Mouse (Mus musculus): ENCODE results near the gene 4930568D16Rik.
A peak's percentile ranks its signal among the peaks of the same experiment; 100 is the strongest.

4930568D16Rik gene

GRCm38 (mm10) chr2:35345984-35346383 is 21.5 kb downstream of the 4930568D16Rik start:
- DNase-seq (ENCODE audit: low spot score in 2 of 2) = no peak

DNA sequence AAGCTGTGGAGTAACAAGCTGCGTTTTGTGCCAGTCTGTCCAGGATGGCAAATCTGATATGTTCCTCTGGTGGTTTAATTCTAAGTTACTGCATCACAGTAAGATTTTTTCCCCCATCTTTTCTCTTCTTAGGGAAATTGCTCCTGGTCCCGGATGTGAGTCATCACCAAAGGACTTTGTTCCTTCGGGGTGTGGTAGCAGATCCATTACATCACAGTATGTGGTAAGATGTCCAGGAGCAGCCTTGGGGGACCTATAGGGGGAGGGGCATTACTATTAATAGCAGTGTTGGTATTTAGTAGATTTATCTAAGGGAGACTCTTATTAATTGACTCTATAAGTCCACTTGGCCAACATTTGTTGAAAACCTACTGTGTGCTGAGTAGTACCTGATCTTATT is 24.9 kb downstream of the 4930568D16Rik start:
- DNase-seq (ENCODE audit: low spot score in 2 of 2) = no peak

- no peak for DNase-seq (ENCODE audit: low spot score in 2 of 2)
These were observed 28.8 kb downstream of the 4930568D16Rik start for GRCm38 (mm10) chr2:35338707-35339106.

DNA sequence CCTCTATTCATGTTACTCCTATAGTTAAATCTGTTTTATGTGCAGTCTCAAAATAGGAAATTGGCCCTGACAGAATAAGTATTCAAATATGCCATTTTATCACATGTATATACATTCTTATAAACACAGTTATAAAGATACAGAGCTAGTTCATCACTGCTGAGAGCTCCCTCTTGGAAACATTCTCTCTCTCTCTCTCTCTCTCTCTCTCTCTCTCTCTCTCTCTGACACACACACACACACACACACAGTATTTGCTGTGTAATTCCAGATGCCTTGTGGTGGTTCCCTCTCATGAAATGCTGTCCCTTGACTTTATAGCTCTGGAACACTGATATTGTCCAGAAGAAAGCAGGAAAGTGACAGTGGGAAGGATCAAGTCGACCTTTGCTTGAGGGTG is 29.5 kb downstream of the 4930568D16Rik start:
- no peak for DNase-seq (ENCODE audit: low spot score in 2 of 2)

DNA sequence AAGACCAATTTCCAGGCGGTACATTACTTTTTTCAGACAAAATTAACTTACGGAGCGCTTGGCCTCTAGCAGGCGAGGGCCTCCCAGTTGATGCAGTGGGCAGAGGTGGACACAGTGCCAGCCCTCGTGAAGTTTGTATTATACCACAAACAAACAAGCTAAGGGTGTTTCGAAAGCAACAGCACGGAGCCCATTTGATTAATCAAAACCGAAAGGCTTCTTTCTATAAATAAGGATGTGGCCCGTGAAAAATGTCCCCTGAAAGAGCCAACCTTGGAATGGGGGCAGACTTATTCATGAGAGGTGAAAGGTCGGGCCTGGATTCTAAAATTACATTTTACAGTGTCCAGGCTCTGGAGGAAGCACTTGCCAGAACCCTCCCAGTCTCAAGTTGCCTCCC is 30.1 kb downstream of the 4930568D16Rik start:
- no peak for DNase-seq (ENCODE audit: low spot score in 2 of 2)

GRCm38 (mm10) chr2:35336388-35337280 is 30.9 kb downstream of the 4930568D16Rik start, which contains the start of gene Stom:
Stom (minus strand) TSS chr2:35336976.
- peak; percentile 99 to 100 for DNase-seq (ENCODE audit: low spot score in 2 of 2)

DNA sequence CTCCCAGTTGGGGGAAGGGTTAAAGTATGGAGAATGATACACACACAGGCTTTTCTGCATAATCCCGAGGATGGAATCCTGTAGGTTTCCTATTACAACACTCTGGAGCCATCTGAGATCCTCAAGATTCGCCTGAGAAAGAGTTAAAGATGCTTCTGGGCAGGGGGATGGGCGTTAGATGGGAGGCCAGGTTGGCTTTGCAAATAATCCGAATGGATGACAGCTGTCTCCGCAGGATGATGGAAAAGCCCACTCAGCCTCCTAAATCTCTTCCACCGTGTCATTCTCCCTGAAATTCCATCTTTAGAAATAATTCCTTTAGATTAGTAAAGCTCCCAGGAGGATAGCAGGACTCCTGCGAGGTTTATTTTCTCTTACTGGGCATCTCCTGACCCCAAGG is 31.9 kb downstream of the 4930568D16Rik start:
- DNase-seq (ENCODE audit: low spot score in 2 of 2) = no peak

GRCm38 (mm10) chr2:35333670-35334069 is 33.9 kb downstream of the 4930568D16Rik start:
- DNase-seq (ENCODE audit: low spot score in 2 of 2) = no peak

DNA sequence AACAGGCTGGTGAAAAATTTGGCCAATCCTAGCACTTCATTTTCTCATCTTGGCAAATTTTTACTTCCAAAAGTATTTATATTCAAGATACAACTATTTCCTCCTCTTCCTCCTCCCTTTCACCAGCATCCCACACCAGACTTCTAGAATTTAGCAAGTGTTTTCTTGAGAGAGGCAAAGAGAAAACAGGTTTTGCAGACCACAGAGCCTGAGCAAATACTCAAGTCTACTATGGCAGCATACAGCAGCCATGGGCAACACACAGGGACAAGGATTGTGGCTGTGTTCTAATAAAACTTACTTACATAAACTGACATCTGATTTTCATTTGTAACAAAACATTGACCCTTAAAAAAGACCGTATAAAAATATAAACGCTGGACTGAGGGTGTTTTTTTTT is 36.3 kb downstream of the 4930568D16Rik start:
- no peak for DNase-seq (ENCODE audit: low spot score in 2 of 2)

DNA sequence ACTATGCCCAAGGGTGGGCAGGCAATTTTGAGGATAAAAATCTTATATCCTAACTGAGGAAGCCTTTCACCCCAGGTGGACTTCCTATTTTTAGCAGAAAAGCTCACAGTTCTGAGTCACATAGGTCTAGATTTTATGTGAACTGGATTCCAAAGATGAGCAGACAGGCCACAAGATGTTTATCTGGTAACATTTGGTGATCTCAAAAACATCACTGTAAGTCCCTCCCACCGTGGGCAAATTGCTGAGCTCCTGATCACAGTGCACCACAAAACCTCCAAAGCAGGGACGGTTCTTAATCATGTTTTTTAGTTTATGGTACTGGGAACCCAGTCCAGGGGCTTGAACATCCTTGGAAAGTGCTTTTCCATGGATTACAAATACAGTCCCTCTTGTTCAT is 38.5 kb downstream of the 4930568D16Rik start:
- DNase-seq (ENCODE audit: low spot score in 2 of 2) = no peak

GRCm38 (mm10) chr2:35328064-35328792 is 39.3 kb downstream of the 4930568D16Rik start:
- no peak for DNase-seq (ENCODE audit: low spot score in 2 of 2)

DNA sequence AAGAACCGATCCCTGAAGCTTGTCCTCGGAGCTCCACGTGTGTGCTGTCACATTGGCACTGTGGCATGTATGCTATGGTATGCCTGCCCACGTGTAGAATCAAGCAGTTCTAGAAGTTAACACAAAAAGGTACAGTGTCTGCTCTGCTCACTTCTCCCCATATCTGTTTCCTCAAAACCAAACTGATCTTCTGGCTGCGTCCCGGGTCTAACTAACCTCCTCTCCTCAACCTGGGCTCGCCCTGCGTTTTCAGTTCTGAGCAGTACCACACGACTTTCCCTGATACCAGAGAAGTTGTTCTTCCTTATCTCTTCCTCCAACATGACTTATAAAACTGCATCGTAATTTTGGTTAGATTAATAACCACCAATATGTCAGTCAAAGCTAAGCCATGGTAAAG is 39.9 kb downstream of the 4930568D16Rik start:
- peak; percentile 31 to 53 for DNase-seq (ENCODE audit: low spot score in 2 of 2)

GRCm38 (mm10) chr2:35326931-35327330 is 40.6 kb downstream of the 4930568D16Rik start:
- no peak for DNase-seq (ENCODE audit: low spot score in 2 of 2)

DNA sequence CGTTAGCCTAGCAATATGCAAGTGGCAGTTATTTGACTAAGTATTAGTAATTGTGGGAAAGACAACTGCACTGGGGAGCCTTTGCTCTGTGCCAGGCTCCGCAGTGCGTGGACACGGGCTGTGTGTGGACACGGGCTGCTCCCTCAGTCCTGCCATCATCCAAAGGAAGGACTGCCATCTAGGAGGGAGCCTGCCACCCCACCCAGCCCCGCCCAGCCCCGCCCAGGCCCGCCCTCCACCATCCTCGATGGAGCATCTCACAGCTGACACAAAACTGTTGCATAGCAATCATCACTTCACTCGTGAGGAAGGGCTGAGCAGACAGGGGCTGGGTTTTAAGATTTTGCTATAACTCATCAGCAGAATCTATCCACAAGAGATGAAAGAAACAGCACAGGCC is 41.6 kb downstream of the 4930568D16Rik start:
- DNase-seq (ENCODE audit: low spot score in 2 of 2) = no peak

- peak; percentile 62 to 76 for DNase-seq (ENCODE audit: low spot score in 2 of 2)
These were observed 44.9 kb downstream of the 4930568D16Rik start for GRCm38 (mm10) chr2:35322404-35323164.

DNA sequence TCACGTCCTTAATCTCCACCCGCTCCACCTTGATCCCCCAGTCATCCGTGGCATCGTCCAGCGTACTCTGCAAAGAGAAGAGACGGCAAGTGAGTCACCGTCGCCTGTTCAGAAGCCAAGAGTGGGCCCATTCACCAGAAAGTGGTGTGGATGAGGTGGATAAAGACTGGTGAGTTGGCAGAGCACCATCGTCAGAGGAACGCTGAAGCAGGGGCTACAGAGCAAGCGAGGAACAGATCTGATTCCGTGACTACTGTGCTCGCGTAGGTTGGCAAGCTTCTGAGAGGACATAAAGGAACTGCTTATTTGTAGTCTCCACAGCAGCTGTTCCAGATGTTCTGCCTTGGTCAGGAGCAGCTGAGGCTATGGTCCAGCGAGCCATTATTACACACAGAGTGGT is 47.1 kb downstream of the 4930568D16Rik start:
- no peak for DNase-seq (ENCODE audit: low spot score in 2 of 2)

DNA sequence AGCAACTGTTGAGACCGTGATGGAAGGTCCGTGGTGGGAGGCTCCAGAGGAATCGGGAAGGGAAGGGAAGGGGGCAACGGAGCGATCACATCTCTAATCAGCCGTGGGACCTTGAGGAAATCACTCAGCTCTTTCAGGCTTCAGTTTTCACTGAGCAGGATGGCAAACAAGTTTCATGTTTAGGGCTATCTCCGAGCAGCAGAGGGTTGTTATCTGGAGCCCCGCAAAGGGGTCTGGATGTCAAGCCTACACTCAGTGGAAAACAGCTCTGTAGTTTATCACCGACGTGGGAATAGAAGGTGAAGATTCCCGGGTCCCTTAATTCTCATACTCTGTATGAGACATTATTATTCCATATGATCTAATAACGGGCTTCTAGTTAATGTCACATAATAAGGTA is 49.1 kb downstream of the 4930568D16Rik start:
- no peak for DNase-seq (ENCODE audit: low spot score in 2 of 2)

DNA sequence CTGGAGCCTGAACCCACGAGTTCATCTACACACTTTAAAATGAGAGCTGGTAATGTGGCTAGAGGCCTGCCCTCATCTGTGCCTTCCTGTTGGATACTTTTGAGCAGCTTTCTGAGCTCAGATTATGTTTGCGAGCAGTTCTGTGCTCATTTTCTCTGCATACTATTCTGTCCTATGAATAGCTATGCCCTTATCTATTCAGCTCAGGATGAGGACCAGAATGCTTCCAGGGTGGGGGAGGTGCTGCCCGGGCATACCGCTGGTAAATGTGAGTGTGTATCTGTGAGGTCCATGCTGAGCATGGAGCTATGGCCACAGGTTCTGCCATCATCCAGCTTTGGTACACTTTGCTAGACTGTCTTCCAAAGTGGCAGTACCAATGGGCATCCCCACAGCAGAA is 49.9 kb downstream of the 4930568D16Rik start:
- DNase-seq (ENCODE audit: low spot score in 2 of 2) = peak; percentile 28 to 54

GRCm38 (mm10) chr2:35314300-35314699 is 53.2 kb downstream of the 4930568D16Rik start:
- no peak for DNase-seq (ENCODE audit: low spot score in 2 of 2)

DNA sequence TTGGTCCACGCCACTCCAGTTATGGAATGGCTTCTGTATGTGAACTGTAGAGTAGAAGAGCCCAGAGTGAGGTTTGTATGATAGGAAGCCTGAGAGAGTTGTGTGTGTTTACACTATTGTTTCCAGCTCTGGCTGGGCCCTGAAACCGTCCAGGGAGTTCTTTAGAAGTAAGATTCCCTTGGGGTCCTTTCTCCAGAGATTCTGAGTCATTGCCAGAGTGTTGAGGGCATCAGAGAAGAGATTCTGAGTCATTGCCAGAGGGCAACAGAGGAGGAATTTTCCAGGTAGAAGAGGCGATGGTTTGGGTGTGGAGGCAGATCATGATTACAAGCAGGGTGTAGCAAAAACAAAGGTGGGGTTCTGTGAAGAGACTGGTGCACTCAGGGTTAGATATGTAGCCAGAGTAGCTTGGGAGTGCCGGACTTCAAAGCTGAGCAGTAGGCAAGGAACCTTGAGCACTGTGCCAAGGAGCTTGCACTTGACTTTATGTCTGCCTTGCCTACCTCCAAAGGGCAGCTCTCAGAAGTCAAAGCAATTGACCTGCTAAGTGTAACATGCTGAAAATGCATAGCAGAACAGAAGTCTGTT is 57.5 kb downstream of the 4930568D16Rik start:
- no peak for DNase-seq (ENCODE audit: low spot score in 2 of 2)

GRCm38 (mm10) chr2:35308166-35308565 is 59.4 kb downstream of the 4930568D16Rik start:
- peak in 1 of 2 experiments; percentile 29 for DNase-seq (ENCODE audit: low spot score in 2 of 2)
